Mouse (Mus musculus) CH12.LX (cell line): ENCODE measurements around the gene Smg6. TPM values are rescaled to one million over a fixed set of nuclear protein-coding genes. Genes with fewer than 3 reads are reported as not detected.

Experiments used
- DNase-seq: peaks from one replicate; pipeline ENCODE4 v3.0.0-alpha.2; 2013; ENCODE audit errors: extremely low read depth
- H3K27ac ChIP-seq: 2 replicates; pipeline ENCODE4 v1.5.1; 2012; ENCODE audit warnings: low read depth, mild to moderate bottlenecking, control low read depth, moderate library complexity; ENCODE audit not compliant: insufficient read depth
- H3K27me3 ChIP-seq: replicated peaks from 2 replicates; pipeline ENCODE3; 2012; ENCODE audit warnings: inconsistent platforms
- H3K36me3 ChIP-seq, 2 experiments: replicated peaks in 1 of 2; 2 replicates each; pipeline versions ENCODE3 to v1.6.1; 2012; ENCODE audit warnings: inconsistent platforms in 1 of 2, low read length in 1 of 2, mild to moderate bottlenecking in 1 of 2, mixed read lengths in 1 of 2, moderate library complexity in 1 of 2; ENCODE audit not compliant: control insufficient read depth in 1 of 2, insufficient read depth in 1 of 2
- H3K4me1 ChIP-seq, 2 experiments: 2 replicates each; pipeline ENCODE4 v1.6.1; 2012; ENCODE audit warnings: inconsistent platforms in 1 of 2, moderate library complexity in 1 of 2; ENCODE audit not compliant: insufficient read depth in 2 of 2, control insufficient read depth in 1 of 2
- H3K4me2 ChIP-seq: 2 replicates; pipeline ENCODE4 v1.6.1; 2012; ENCODE audit warnings: low read depth, mild to moderate bottlenecking, control low read depth; ENCODE audit not compliant: poor library complexity, insufficient read depth, severe bottlenecking
- H3K4me3 ChIP-seq, 3 experiments: fragments of 150-350 bp in 1 of 3; sonication (generic) in 1 of 3; replicated peaks in 1 of 3; 2 replicates each; pipeline versions ENCODE3 to v1.5.1; 2011 to 2012; ENCODE audit warnings: low read depth in 2 of 3, low read length in 2 of 3, mild to moderate bottlenecking in 2 of 3, moderate library complexity in 2 of 3, control low read depth in 1 of 3, improper control_type of control experiment in 1 of 3, inconsistent platforms in 1 of 3, mixed read lengths in 1 of 3; ENCODE audit not compliant: poor library complexity in 1 of 3
- H3K79me2 ChIP-seq: replicated peaks from 2 replicates; pipeline ENCODE4 v1.6.1; 2012; ENCODE audit warnings: mild to moderate bottlenecking, moderate library complexity; ENCODE audit not compliant: control insufficient read depth, poor library complexity, insufficient read depth, severe bottlenecking; ENCODE audit errors: extremely low read depth
- H3K9ac ChIP-seq: 2 replicates; pipeline ENCODE4 v1.6.1; 2012; ENCODE audit warnings: low read depth, mild to moderate bottlenecking, control low read depth, moderate library complexity; ENCODE audit not compliant: insufficient read depth
- H3K9me3 ChIP-seq: replicated peaks from 2 replicates; pipeline ENCODE3; 2012; ENCODE audit warnings: low read length, inconsistent platforms, mixed read lengths
- BHLHE40 ChIP-seq: IDR thresholded peaks from 2 replicates; pipeline ENCODE4 v1.6.1; 2011; ENCODE audit warnings: mild to moderate bottlenecking, low read depth, low read length, improper control_type of control experiment
- CHD1 ChIP-seq: IDR thresholded peaks from 2 replicates; pipeline ENCODE4 v1.6.1; 2012; ENCODE audit warnings: low read depth, low read length, improper control_type of control experiment, inconsistent platforms
- CHD2 ChIP-seq: IDR thresholded peaks from 2 replicates; pipeline ENCODE4 v1.6.1; 2011; ENCODE audit warnings: low read length, improper control_type of control experiment
- CTCF ChIP-seq, 2 experiments: IDR thresholded peaks in 1 of 2; conservative IDR thresholded peaks in 1 of 2; 2 replicates each; pipeline ENCODE4 v1.5.1; 2011 to 2012; ENCODE audit warnings: low read depth in 2 of 2, low read length in 2 of 2, improper control_type of control experiment in 1 of 2, inconsistent platforms in 1 of 2, mild to moderate bottlenecking in 1 of 2, moderate library complexity in 1 of 2
- E2F4 ChIP-seq: IDR thresholded peaks from 2 replicates; pipeline ENCODE4 v1.6.1; 2011; ENCODE audit warnings: low read depth, low read length, improper control_type of control experiment; ENCODE audit not compliant: insufficient replicate concordance
- ELF1 ChIP-seq: IDR thresholded peaks from 2 replicates; pipeline ENCODE4 v1.6.1; 2014; ENCODE audit warnings: low read depth, mild to moderate bottlenecking, inconsistent platforms, low read length, improper control_type of control experiment
- EP300 ChIP-seq: IDR thresholded peaks from 2 replicates; pipeline ENCODE4 v1.6.1; 2011; ENCODE audit warnings: low read length, improper control_type of control experiment
- ETS1 ChIP-seq: conservative IDR thresholded peaks from 2 replicates; pipeline ENCODE4 v1.6.1; 2012; ENCODE audit warnings: low read depth, mild to moderate bottlenecking, inconsistent platforms, low read length, improper control_type of control experiment, moderate library complexity
- GABPA ChIP-seq: IDR thresholded peaks from 2 replicates; pipeline ENCODE4 v1.6.1; 2012; ENCODE audit warnings: low read depth, low read length, improper control_type of control experiment, inconsistent platforms; ENCODE audit not compliant: insufficient replicate concordance
- HCFC1 ChIP-seq: IDR thresholded peaks from 2 replicates; pipeline ENCODE4 v1.6.1; 2012; ENCODE audit warnings: low read depth, mild to moderate bottlenecking, inconsistent platforms, low read length, improper control_type of control experiment
- IRF4 ChIP-seq: IDR thresholded peaks from 2 replicates; pipeline ENCODE4 v1.6.1; 2014; ENCODE audit warnings: low read depth, mild to moderate bottlenecking, inconsistent platforms, low read length, improper control_type of control experiment
- JUN ChIP-seq: IDR thresholded peaks from 2 replicates; pipeline ENCODE4 v1.6.1; 2011; ENCODE audit warnings: low read depth, mild to moderate bottlenecking, low read length, improper control_type of control experiment, moderate library complexity; ENCODE audit not compliant: insufficient read depth
- JUND ChIP-seq: conservative IDR thresholded peaks from 2 replicates; pipeline ENCODE4 v1.6.1; 2011; ENCODE audit warnings: low read depth, low read length, improper control_type of control experiment
- KAT2A ChIP-seq: IDR thresholded peaks from 2 replicates; pipeline ENCODE4 v1.6.1; 2012; ENCODE audit warnings: low read length, improper control_type of control experiment, inconsistent platforms; ENCODE audit not compliant: insufficient replicate concordance
- MAFK ChIP-seq: IDR thresholded peaks from 2 replicates; pipeline ENCODE4 v1.6.1; 2011; ENCODE audit warnings: low read length, improper control_type of control experiment; ENCODE audit not compliant: insufficient replicate concordance
- MAX ChIP-seq: IDR thresholded peaks from 2 replicates; pipeline ENCODE4 v1.6.1; 2011; ENCODE audit warnings: low read length, improper control_type of control experiment
- MAZ ChIP-seq: IDR thresholded peaks from 2 replicates; pipeline ENCODE4 v1.6.1; 2012; ENCODE audit warnings: low read depth, mild to moderate bottlenecking, inconsistent platforms, low read length, improper control_type of control experiment, moderate library complexity
- MEF2A ChIP-seq: IDR thresholded peaks from 2 replicates; pipeline ENCODE4 v1.6.1; 2014; ENCODE audit warnings: low read depth, mild to moderate bottlenecking, inconsistent platforms, low read length, improper control_type of control experiment, borderline replicate concordance
- MXI1 ChIP-seq: IDR thresholded peaks from 2 replicates; pipeline ENCODE4 v1.6.1; 2011; ENCODE audit warnings: mild to moderate bottlenecking, low read depth, low read length, improper control_type of control experiment
- MYC ChIP-seq: IDR thresholded peaks from 2 replicates; pipeline ENCODE4 v1.6.1; 2011; ENCODE audit warnings: low read depth, mild to moderate bottlenecking, improper control_type of control experiment, low read length
- NELFE ChIP-seq: IDR thresholded peaks from 2 replicates; pipeline ENCODE4 v1.6.1; 2011; ENCODE audit warnings: low read depth, low read length, improper control_type of control experiment
- NRF1 ChIP-seq: IDR thresholded peaks from 2 replicates; pipeline ENCODE4 v1.6.1; 2014; ENCODE audit warnings: low read depth, mild to moderate bottlenecking, inconsistent platforms, low read length, improper control_type of control experiment, moderate library complexity
- PAX5 ChIP-seq: IDR thresholded peaks from 2 replicates; pipeline ENCODE4 v1.6.1; 2012; ENCODE audit warnings: low read length, inconsistent platforms, mixed read lengths
- POLR2A ChIP-seq: IDR thresholded peaks from 2 replicates; pipeline ENCODE4 v1.6.1; 2011; ENCODE audit warnings: low read depth, mild to moderate bottlenecking, improper control_type of control experiment, low read length
- POLR2AphosphoS2 ChIP-seq: IDR thresholded peaks from 2 replicates; pipeline ENCODE4 v1.6.1; 2011; ENCODE audit warnings: low read depth, low read length, improper control_type of control experiment
- RAD21 ChIP-seq: IDR thresholded peaks from 2 replicates; pipeline ENCODE4 v1.6.1; 2011; ENCODE audit warnings: low read depth, mild to moderate bottlenecking, low read length, improper control_type of control experiment, moderate library complexity
- RCOR1 ChIP-seq: conservative IDR thresholded peaks from 2 replicates; pipeline ENCODE4 v1.6.1; 2012; ENCODE audit warnings: low read depth, mild to moderate bottlenecking, inconsistent platforms, low read length, improper control_type of control experiment
- SIN3A ChIP-seq: IDR thresholded peaks from 2 replicates; pipeline ENCODE4 v1.6.1; 2012; ENCODE audit warnings: low read length, improper control_type of control experiment, inconsistent platforms
- SMC3 ChIP-seq: IDR thresholded peaks from 2 replicates; pipeline ENCODE4 v1.6.1; 2011; ENCODE audit warnings: low read depth, low read length, improper control_type of control experiment
- TBP ChIP-seq: conservative IDR thresholded peaks from 2 replicates; pipeline ENCODE4 v1.6.1; 2011; ENCODE audit warnings: low read depth, low read length, improper control_type of control experiment
- TCF12 ChIP-seq: IDR thresholded peaks from 2 replicates; pipeline ENCODE4 v1.6.1; 2014; ENCODE audit warnings: low read depth, mild to moderate bottlenecking, inconsistent platforms, low read length, improper control_type of control experiment
- UBTF ChIP-seq: IDR thresholded peaks from 2 replicates; pipeline ENCODE4 v1.6.1; 2012; ENCODE audit warnings: low read depth, mild to moderate bottlenecking, inconsistent platforms, low read length, improper control_type of control experiment, moderate library complexity
- USF1 ChIP-seq: IDR thresholded peaks from 2 replicates; pipeline ENCODE4 v1.6.1; 2014; ENCODE audit warnings: low read depth, mild to moderate bottlenecking, inconsistent platforms, low read length, improper control_type of control experiment
- USF2 ChIP-seq: conservative IDR thresholded peaks from 2 replicates; pipeline ENCODE4 v1.6.1; 2011; ENCODE audit warnings: low read depth, low read length, improper control_type of control experiment
- ZC3H11A ChIP-seq: IDR thresholded peaks from 2 replicates; pipeline ENCODE4 v1.6.1; 2012; ENCODE audit warnings: low read depth, mild to moderate bottlenecking, inconsistent platforms, low read length, improper control_type of control experiment
- ZKSCAN1 ChIP-seq: IDR thresholded peaks from 2 replicates; pipeline ENCODE4 v1.6.1; 2012; ENCODE audit warnings: low read depth, inconsistent platforms, low read length, improper control_type of control experiment, borderline replicate concordance
- ZMIZ1 ChIP-seq: IDR thresholded peaks from 2 replicates; pipeline ENCODE4 v1.6.1; 2012; ENCODE audit warnings: low read depth, mild to moderate bottlenecking, inconsistent platforms, low read length, improper control_type of control experiment
- ZNF384 ChIP-seq: IDR thresholded peaks from 2 replicates; pipeline ENCODE4 v1.6.1; 2012; ENCODE audit warnings: low read depth, low read length, improper control_type of control experiment, inconsistent platforms
- dilution Hi-C: fragments of 300-500 bp; cut with MboI; formaldehyde crosslinking; loops from 2 replicates; pipeline ENCODE4 v1.14.3; 2020; ENCODE audit warnings: low sequenced_read_pairs; ENCODE audit not compliant: extremely low pct_unique_long_range_greater_than_20kb, extremely low pct_ligation_motif_present
- in situ Hi-C: fragments of 300-500 bp; cut with MboI; formaldehyde crosslinking; loops from 3 replicates; pipeline ENCODE4 v1.14.3; 2019; ENCODE audit warnings: low sequenced_read_pairs, low pct_ligation_motif_present, low pct_unique_long_range_greater_than_20kb, mixed read lengths
- polyA plus RNA-seq: library from polyadenylated mRNA; unstranded; fragments of >175 nt; gene quantifications from 2 replicates; pipeline ENCODE4 v1.2.1, GENCODE M21; 2012; ENCODE audit warnings: low read depth; ENCODE audit not compliant: insufficient read length
- total RNA-seq, 2 experiments: library from RNA; depleted of rRNA; stranded (reverse); fragments of 300-350 nt in 1 of 2; fragments of >200 nt in 1 of 2; gene quantifications; 2 replicates each; pipeline ENCODE4 v1.2.3; 2012 to 2014

Gene Smg6
- total and polyA plus RNA-seq, 3 experiments: 9.0 to 18.5 (median 12.1) TPM

DNA sequence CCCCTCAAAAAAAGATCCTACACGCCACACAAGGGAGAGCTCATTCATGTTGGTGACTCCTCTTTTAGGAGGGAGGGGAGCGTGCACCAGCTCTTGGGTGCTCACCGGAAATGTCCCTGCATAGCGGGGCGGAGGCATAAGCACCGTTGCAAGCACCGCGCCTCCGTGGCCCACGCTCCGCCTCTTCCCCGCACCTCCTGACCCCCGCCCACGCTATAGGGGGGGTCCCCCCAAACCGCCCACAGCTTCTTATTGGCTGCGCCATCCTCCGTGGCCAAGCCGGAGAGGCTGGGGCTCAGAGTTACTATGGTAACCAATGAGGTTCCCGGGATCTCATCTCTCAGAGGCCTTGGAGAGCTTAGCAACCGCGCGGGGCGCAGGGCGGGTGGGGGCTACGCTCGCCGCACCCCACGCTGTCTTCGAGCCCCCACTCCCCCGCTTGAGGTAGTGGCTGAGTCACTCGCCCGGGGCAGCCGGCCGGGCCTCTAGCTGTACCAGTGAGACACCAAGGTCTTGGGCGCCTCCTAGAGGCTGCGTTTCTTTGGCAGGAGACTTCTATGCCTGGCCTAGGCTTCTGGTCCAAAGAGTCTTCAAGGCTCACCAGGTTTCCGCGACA, 244.6 kb downstream of the Smg6 start:
- in situ Hi-C loops: loop anchor here (25.0 kb wide), 1 partner anchor 533 kb away; the partner anchor contains the start of gene Cluh

GRCm38 (mm10) chr11:75171186-75171865, 245.7 kb downstream of the Smg6 start:
- dilution Hi-C loops: no loop called here
- H3K4me1 ChIP-seq: peaks cover 19 to 42% of the 10 kb centered on the region in 2 experiments
- peaks cover 35% of the 10 kb centered on the region for H3K27me3 ChIP-seq
- no peaks in the 10 kb centered on the region; the same call in 1 of the 2 replicates for H3K79me2 ChIP-seq
- peaks cover 12 to 21% of the 10 kb centered on the region in 2 experiments for H3K36me3 ChIP-seq
- H3K27ac ChIP-seq: no peak overlapping the region
- H3K4me3 ChIP-seq: peak overlapping the region in 1 of 3 experiments; percentile 71
- no peak for DNase-seq
- peak overlapping the region; percentile 69 for H3K4me2 ChIP-seq
- H3K9ac ChIP-seq: 0 out of 2 replicates have a peak overlapping the region, but pooled peaks have one; percentile 8
- peaks cover 16% of the 10 kb centered on the region for H3K9me3 ChIP-seq
- in situ Hi-C loops: loop anchor here (25.0 kb wide), 1 partner anchor 534 kb away; the partner anchor contains the start of gene Cluh
- TF ChIP-seq MAX (no peak), RAD21 (no peak), IRF4 (no peak), TBP (no peak), ELF1 (no peak), USF2 (no peak), TCF12 (no peak), JUN (no peak), MYC (no peak), POLR2A (no peak), EP300 (no peak), MAZ (no peak), KAT2A (no peak), UBTF (no peak)

More for the DNA sequence above, 244.6 kb downstream of the Smg6 start:
- Histone ChIP-seq H3K27me3 (peaks cover 35% of the 10 kb centered on the region), H3K9ac (peak overlapping the region; percentile 37), H3K27ac (peak overlapping the region; percentile 38), H3K9me3 (peaks cover 27% of the 10 kb centered on the region), H3K4me1 (peaks cover 19 to 46% of the 10 kb centered on the region in 2 experiments), H3K36me3 (peaks cover 22 to 24% of the 10 kb centered on the region in 2 experiments), H3K4me3 (peak overlapping the region; percentile 61 to 74 (median 71)), H3K79me2 (no peaks in the 10 kb centered on the region; the same call in 1 of the 2 replicates), H3K4me2 (peak overlapping the region; percentile 90)
- dilution Hi-C loops: no loop called here
- TF ChIP-seq UBTF (no peak), TBP (no peak), MEF2A (peak; percentile 42; the same call in 1 of the 2 replicates), JUN (no peak), SIN3A (peak; percentile 62; the same call in 1 of the 2 replicates), RCOR1 (no peak; the same call in 1 of the 2 replicates), POLR2A (peak; percentile 61), RAD21 (peak; percentile 88), MXI1 (peak; percentile 69), SMC3 (peak; percentile 87), MAFK (no peak), NRF1 (peak; percentile 32; the same call in 1 of the 2 replicates), GABPA (no peak), E2F4 (no peak), JUND (no peak), ZNF384 (no peak), NELFE (peak; percentile 61), ZMIZ1 (no peak; the same call in 1 of the 2 replicates), ZKSCAN1 (no peak), BHLHE40 (no peak; the same call in 1 of the 2 replicates), MAX (peak; percentile 60), IRF4 (peak; percentile 52; the same call in 1 of the 2 replicates), CTCF (conservative IDR thresholded peaks at IDR 0.05 in 1 of 2, IDR thresholded peaks at IDR 0.05 in 1 of 2; ENCODE audit: low read depth in 2 of 2, low read length in 2 of 2) (peak; percentile 51 to 97), KAT2A (0 out of 2 replicates have a peak, but pooled peaks have one; percentile 49), ZC3H11A (peak; percentile 71), PAX5 (no peak), EP300 (peak; percentile 32; the same call in 1 of the 2 replicates), ETS1 (0 out of 2 replicates have a peak, but pooled peaks have one; percentile 5), ELF1 (peak; percentile 70), TCF12 (peak; percentile 70; the same call in 1 of the 2 replicates), MYC (peak; percentile 55; the same call in 1 of the 2 replicates), POLR2AphosphoS2 (no peak), CHD1 (no peak), USF1 (0 out of 2 replicates have a peak, but pooled peaks have one; percentile 4), USF2 (no peak), HCFC1 (peak; percentile 17; the same call in 1 of the 2 replicates), MAZ (peak; percentile 87), CHD2 (peak; percentile 54; the same call in 1 of the 2 replicates)
- DNase-seq: peak; percentile 99
